Mouse (Mus musculus) embryo, embryonic 11 days (tissue): Measurements from ENCODE around the gene C2cd2.

Experiments
- DNase-seq: peaks from one replicate; pipeline ENCODE4 v3.0.0-alpha.2; 2015

Gene C2cd2

GRCm38 (mm10) chr16:97877502-97877901, 84.9 kb downstream of the C2cd2 start:
- no peak for DNase-seq

- no peak for DNase-seq
Observed at GRCm38 (mm10) chr16:97875101-97875500, 87.3 kb downstream of the C2cd2 start.

GRCm38 (mm10) chr16:97874376-97874775, 88.0 kb downstream of the C2cd2 start:
- no peak for DNase-seq

GRCm38 (mm10) chr16:97872657-97873056, 89.7 kb downstream of the C2cd2 start:
- DNase-seq = no peak

GRCm38 (mm10) chr16:97869193-97870102, 93.0 kb downstream of the C2cd2 start:
- no peak for DNase-seq

GRCm38 (mm10) chr16:97863932-97864467, 98.4 kb downstream of the C2cd2 start:
- DNase-seq = no peak

- DNase-seq = no peak
Observed at GRCm38 (mm10) chr16:97856050-97856449, 106.3 kb downstream of the C2cd2 start.

GRCm38 (mm10) chr16:97851741-97852319, 110.6 kb downstream of the C2cd2 start, which contains the start of gene Prdm15:
TSS of gene Prdm15 (minus strand) at chr16:97851850.
- peak; percentile 93 for DNase-seq

- DNase-seq = peak; percentile 93
Observed at GRCm38 (mm10) chr16:97851061-97851740, 111.2 kb downstream of the C2cd2 start.

- peak; percentile 57 for DNase-seq
Observed at GRCm38 (mm10) chr16:97850667-97851060, 111.7 kb downstream of the C2cd2 start.

- DNase-seq = no peak
Observed at GRCm38 (mm10) chr16:97848832-97849231, 113.6 kb downstream of the C2cd2 start.

GRCm38 (mm10) chr16:97844967-97845937, 117.1 kb downstream of the C2cd2 start:
- DNase-seq = no peak

- no peak for DNase-seq
Observed at GRCm38 (mm10) chr16:97832154-97832553, 130.2 kb downstream of the C2cd2 start.

GRCm38 (mm10) chr16:97828207-97828606, 134.2 kb downstream of the C2cd2 start:
- no peak for DNase-seq

- no peak for DNase-seq
Observed at GRCm38 (mm10) chr16:97823311-97824007, 138.9 kb downstream of the C2cd2 start.

GRCm38 (mm10) chr16:97819532-97819931, 142.9 kb downstream of the C2cd2 start:
- DNase-seq = no peak

- no peak for DNase-seq
Observed at GRCm38 (mm10) chr16:97817414-97817813, 145.0 kb downstream of the C2cd2 start.

- no peak for DNase-seq
Observed at GRCm38 (mm10) chr16:97815269-97815668, 147.1 kb downstream of the C2cd2 start.

GRCm38 (mm10) chr16:97814060-97814459, 148.3 kb downstream of the C2cd2 start:
- DNase-seq = no peak

- DNase-seq = no peak
Observed at GRCm38 (mm10) chr16:97808881-97809280, 153.5 kb downstream of the C2cd2 start.

- DNase-seq = no peak
Observed at GRCm38 (mm10) chr16:97805646-97806045, 156.8 kb downstream of the C2cd2 start.
